Mouse (Mus musculus) gastrocnemius, postnatal 4 days (tissue): ENCODE data around the gene Gm45618. TPM values are rescaled to one million over a fixed set of nuclear protein-coding genes. Genes with fewer than 3 reads are reported as not detected.
"Not testable (repeated sequence)": the region's sequence is repeated elsewhere in the genome, so short reads cannot be mapped to it uniquely, and the experiment has no call there.

Experiments
- DNase-seq, 2 experiments: peaks; one replicate each; pipeline ENCODE4 v3.0.0; 2021 to 2022; ENCODE audit warnings: low spot score in 2 of 2, mixed read lengths in 2 of 2
- long read RNA-seq, 2 experiments: library from polyadenylated mRNA; stranded (forward); transcript quantifications; one replicate each; pipeline ENCODE4 v2.0.0; 2021
- total RNA-seq, 2 experiments: library from RNA; stranded (reverse); gene quantifications; 2 replicates each; pipeline ENCODE4 v1.2.3; 2021

Gene Gm45618
- not detected for total RNA-seq
- long read RNA-seq, experiment 1 = 0 reads
- long read RNA-seq, experiment 2 = 0 reads

- not testable (repeated sequence) for DNase-seq
These were observed at the start of gene Gm45618 for GRCm38 (mm10) chr7:142120629-142121028. Gene Gm45618, minus strand, starts transcription at chr7:142120729.

- no peak for DNase-seq
These were observed 49.3 kb upstream of the Gm45618 start for GRCm38 (mm10) chr7:142169836-142170235.

GRCm38 (mm10) chr7:142165639-142166038, 45.1 kb upstream of the Gm45618 start, which contains the start of gene Gm4553:
Gene Gm4553, minus strand, starts transcription at chr7:142165739.
- DNase-seq = not testable (repeated sequence)

GRCm38 (mm10) chr7:142159366-142159765, 38.8 kb upstream of the Gm45618 start:
- no peak for DNase-seq

GRCm38 (mm10) chr7:142157013-142157412, 36.5 kb upstream of the Gm45618 start, which contains the start of gene Gm29735:
Gene Gm29735, minus strand, starts transcription at chr7:142157113.
- not testable (repeated sequence) for DNase-seq

- no peak for DNase-seq
These were observed 34.8 kb upstream of the Gm45618 start for GRCm38 (mm10) chr7:142155308-142155707.

GRCm38 (mm10) chr7:142152191-142152590, 31.7 kb upstream of the Gm45618 start:
- DNase-seq = no peak

- DNase-seq = no peak
These were observed 28.1 kb upstream of the Gm45618 start for GRCm38 (mm10) chr7:142148633-142149032.

- peak in 1 of 2 experiments; percentile 32 for DNase-seq
These were observed 25.5 kb upstream of the Gm45618 start for GRCm38 (mm10) chr7:142146033-142146432.

- no peak for DNase-seq
These were observed 24.9 kb upstream of the Gm45618 start for GRCm38 (mm10) chr7:142145413-142145940.

GRCm38 (mm10) chr7:142144507-142144906, 24.0 kb upstream of the Gm45618 start, which contains the start of gene Gm45337:
Gene Gm45337, minus strand, starts transcription at chr7:142144607.
- DNase-seq = no peak

- not testable (repeated sequence) for DNase-seq
These were observed 23.0 kb upstream of the Gm45618 start for GRCm38 (mm10) chr7:142143506-142144010.

- no peak for DNase-seq
These were observed 20.2 kb upstream of the Gm45618 start for GRCm38 (mm10) chr7:142140696-142141095.

GRCm38 (mm10) chr7:142135934-142136333, 15.4 kb upstream of the Gm45618 start, which contains the start of gene Gm39115:
Gene Gm39115, minus strand, starts transcription at chr7:142136034.
- DNase-seq = not testable (repeated sequence)

GRCm38 (mm10) chr7:142134206-142134995, 13.9 kb upstream of the Gm45618 start:
- no peak for DNase-seq

GRCm38 (mm10) chr7:142128843-142129242, 8.3 kb upstream of the Gm45618 start:
- DNase-seq = no peak

- DNase-seq = no peak
These were observed 897 bp downstream of the Gm45618 start for GRCm38 (mm10) chr7:142119632-142120031.

GRCm38 (mm10) chr7:142104747-142105146, 15.8 kb downstream of the Gm45618 start:
- no peak for DNase-seq

GRCm38 (mm10) chr7:142097776-142098175, 22.8 kb downstream of the Gm45618 start:
- peak in 1 of 2 experiments; percentile 74 for DNase-seq

- no peak for DNase-seq
These were observed 23.8 kb downstream of the Gm45618 start for GRCm38 (mm10) chr7:142096701-142097100.

GRCm38 (mm10) chr7:142095183-142095931, 25.2 kb downstream of the Gm45618 start, which contains the start of gene Dusp8:
Gene Dusp8, minus strand, starts transcription at chr7:142095843.
- DNase-seq = peak; percentile 79 to 90
